Comparison of ENCODE assay signal across 10 mouse cellular contexts in the genomic region with DNA sequence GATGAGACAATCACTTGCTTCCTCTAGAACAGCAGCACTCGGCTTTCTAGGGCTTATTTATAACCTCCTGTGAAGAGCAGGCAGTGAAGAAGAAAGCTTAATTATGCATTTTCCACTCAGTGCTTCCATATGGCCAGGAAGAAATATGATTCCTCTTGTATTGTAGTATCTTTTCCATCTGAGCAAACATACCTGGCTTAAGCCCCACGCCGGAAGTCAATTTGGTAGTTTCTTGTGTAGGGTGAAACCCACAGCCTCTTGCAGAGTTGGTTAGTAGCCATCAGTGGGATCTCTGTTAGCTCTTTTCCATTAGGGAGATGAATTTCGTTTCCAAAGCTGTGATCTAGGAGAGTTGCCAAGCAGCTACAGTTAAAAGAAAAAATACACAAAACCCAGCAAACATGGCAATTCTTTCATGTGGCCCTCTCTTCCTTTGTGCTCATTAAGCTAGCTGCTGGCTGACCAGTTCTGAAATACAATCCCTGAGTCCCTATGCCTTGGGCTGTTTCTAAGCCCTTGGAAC.
DNase-seq lines count a peak whose midpoint lies in the region; ATAC-seq lines count a peak whose summit lies in the region.
"Had no signal": no experiment of that assay in that cellular context is flagged by ENCODE, and none has a peak within 500 bp of the region (broad histone marks: within the 10 kb centered on the region; RNA-seq: fewer than 3 reads in every experiment).

No protein-coding gene starts in this region.

- H3K4me3 ChIP-seq in hindbrain, embryonic 16.5 days (ENCODE audit: low read length): no peak overlapping the region
- no peak overlapping the region for H3K4me3 ChIP-seq in hindbrain, embryonic 10.5 days
- no peak overlapping the region for H3K4me3 ChIP-seq in embryonic facial prominence, embryonic 10.5 days
- no peak overlapping the region for H3K4me3 ChIP-seq in liver, embryonic 11.5 days (ENCODE audit: low read depth, low read length)
- H3K4me3 ChIP-seq: liver, embryonic 13.5 days had no signal

- no peak overlapping the region for H3K9ac ChIP-seq in hindbrain, embryonic 16.5 days (ENCODE audit: low read depth, low read length)
- H3K9ac ChIP-seq in liver, embryonic 11.5 days (ENCODE audit: low read depth, low read length): no peak overlapping the region
- H3K9ac ChIP-seq: liver, embryonic 13.5 days had no signal

- intact Hi-C loops in left cerebral cortex, postnatal 25 days (cut with DNase I): loop anchor here (2.0 to 5.0 kb wide), 3 partner anchors 85 to 220 kb away; partner anchors contain the start of gene Fras1

- no peaks in the 10 kb centered on the region for H3K36me3 ChIP-seq in hindbrain, embryonic 16.5 days (ENCODE audit: control insufficient read depth, insufficient read depth, low read length)
- no peaks in the 10 kb centered on the region for H3K36me3 ChIP-seq in hindbrain, embryonic 10.5 days
- H3K36me3 ChIP-seq in embryonic facial prominence, embryonic 10.5 days (replicated peaks): no peaks in the 10 kb centered on the region
- H3K36me3 ChIP-seq in liver, embryonic 11.5 days (ENCODE audit: control insufficient read depth, insufficient read depth, low read length): no peaks in the 10 kb centered on the region
- H3K36me3 ChIP-seq: liver, embryonic 13.5 days had no signal

- WGBS in hindbrain, embryonic 16.5 days: 60% methylated on average over 4 of the region's 4 CpGs
- 71% methylated on average over 4 of the region's 4 CpGs for WGBS in hindbrain, embryonic 10.5 days
- 59% methylated on average over 4 of the region's 4 CpGs for WGBS in embryonic facial prominence, embryonic 10.5 days
- WGBS in liver, embryonic 11.5 days: 73% methylated on average over 4 of the region's 4 CpGs

- H3K9me3 ChIP-seq in hindbrain, embryonic 16.5 days (ENCODE audit: control insufficient read depth, low read length): no peaks in the 10 kb centered on the region
- no peaks in the 10 kb centered on the region for H3K9me3 ChIP-seq in hindbrain, embryonic 10.5 days
- no peaks in the 10 kb centered on the region for H3K9me3 ChIP-seq in embryonic facial prominence, embryonic 10.5 days
- H3K9me3 ChIP-seq in liver, embryonic 11.5 days (ENCODE audit: control insufficient read depth, low read length): no peaks in the 10 kb centered on the region
- H3K9me3 ChIP-seq: liver, embryonic 13.5 days had no signal

- no peak overlapping the region for H3K4me2 ChIP-seq in hindbrain, embryonic 16.5 days (ENCODE audit: low read length)
- H3K4me2 ChIP-seq in liver, embryonic 11.5 days: no peak overlapping the region
- H3K4me2 ChIP-seq: liver, embryonic 13.5 days had no signal

- H3K27ac ChIP-seq in hindbrain, embryonic 16.5 days (ENCODE audit: low read depth, low read length): no peak overlapping the region
- H3K27ac ChIP-seq in hindbrain, embryonic 10.5 days: no peak overlapping the region
- no peak overlapping the region for H3K27ac ChIP-seq in embryonic facial prominence, embryonic 10.5 days (replicated peaks)
- no peak overlapping the region for H3K27ac ChIP-seq in liver, embryonic 11.5 days (ENCODE audit: low read depth, low read length)
- H3K27ac ChIP-seq: liver, embryonic 13.5 days had no signal

- H3K27me3 ChIP-seq in hindbrain, embryonic 16.5 days (replicated peaks; ENCODE audit: control insufficient read depth, insufficient read depth, low read length): no peaks in the 10 kb centered on the region
- no peaks in the 10 kb centered on the region for H3K27me3 ChIP-seq in hindbrain, embryonic 10.5 days (ENCODE audit: insufficient read depth, poor library complexity, severe bottlenecking)
- H3K27me3 ChIP-seq in embryonic facial prominence, embryonic 10.5 days (replicated peaks; ENCODE audit: low read depth, poor library complexity, severe bottlenecking): no peaks in the 10 kb centered on the region
- H3K27me3 ChIP-seq in liver, embryonic 11.5 days (replicated peaks; ENCODE audit: control insufficient read depth, insufficient read depth, low read length): no peaks in the 10 kb centered on the region
- H3K27me3 ChIP-seq: liver, embryonic 13.5 days had no signal

- peak; percentile 45; the same call in 1 of the 2 replicates for ATAC-seq in hindbrain, embryonic 16.5 days
- ATAC-seq in liver, embryonic 11.5 days (replicated peaks; ENCODE audit: low FRiP score): no peak

- no peaks in the 10 kb centered on the region for H3K4me1 ChIP-seq in hindbrain, embryonic 16.5 days (ENCODE audit: control insufficient read depth, insufficient read depth, low read depth, low read length)
- no peaks in the 10 kb centered on the region for H3K4me1 ChIP-seq in hindbrain, embryonic 10.5 days (replicated peaks)
- peaks cover 12% of the 10 kb centered on the region; the same call in 1 of the 2 replicates for H3K4me1 ChIP-seq in embryonic facial prominence, embryonic 10.5 days
- H3K4me1 ChIP-seq in liver, embryonic 11.5 days (replicated peaks; ENCODE audit: control insufficient read depth, insufficient read depth, low read length): no peaks in the 10 kb centered on the region; the same call in 1 of the 2 replicates

- no peak for DNase-seq in hindbrain, embryonic 10.5 days (ENCODE audit: low spot score)
- peak; percentile 9 for DNase-seq in lung, postnatal 10 days
- DNase-seq in lung, postnatal 4 days: no peak
- peak; percentile 15 for DNase-seq in embryonic facial prominence, embryonic 10.5 days (ENCODE audit: low spot score)
- DNase-seq in left cerebral cortex, postnatal 25 days (ENCODE audit: low spot score in 2 of 2): peak; percentile 19 to 75
- DNase-seq in yolk sac, embryonic 10.5 days (ENCODE audit: low spot score): no peak
- no peak for DNase-seq in liver, embryonic 11.5 days (ENCODE audit: low spot score)
- DNase-seq: gastrocnemius, postnatal 25 days; liver, embryonic 13.5 days had no signal

Comparison
In these comparisons a context has a peak if more than half of its experiments do, and no peak if none do; other contexts are left out.
1. DNase-seq: peak in lung, postnatal 10 days (single experiment), embryonic facial prominence, embryonic 10.5 days (single experiment) and left cerebral cortex, postnatal 25 days (2 of 2); none in hindbrain, embryonic 10.5 days (single experiment), lung, postnatal 4 days (0 of 2), yolk sac, embryonic 10.5 days (single experiment) and liver, embryonic 11.5 days (single experiment).